Mouse (Mus musculus) T-cell, adult 66 days (primary cell): ENCODE measurements around the gene Rac2. TPM values are rescaled to one million over a fixed set of nuclear protein-coding genes. Genes with fewer than 3 reads are reported as not detected.

Experiments used
- total RNA-seq, 2 experiments: library from RNA; stranded (reverse); gene quantifications; 3 replicates in 1 of 2; 4 replicates in 1 of 2; pipeline ENCODE4 v1.2.4; 2023

Gene Rac2
- total RNA-seq = 100 to 1,000 TPM; 957 to 992 TPM

DNA sequence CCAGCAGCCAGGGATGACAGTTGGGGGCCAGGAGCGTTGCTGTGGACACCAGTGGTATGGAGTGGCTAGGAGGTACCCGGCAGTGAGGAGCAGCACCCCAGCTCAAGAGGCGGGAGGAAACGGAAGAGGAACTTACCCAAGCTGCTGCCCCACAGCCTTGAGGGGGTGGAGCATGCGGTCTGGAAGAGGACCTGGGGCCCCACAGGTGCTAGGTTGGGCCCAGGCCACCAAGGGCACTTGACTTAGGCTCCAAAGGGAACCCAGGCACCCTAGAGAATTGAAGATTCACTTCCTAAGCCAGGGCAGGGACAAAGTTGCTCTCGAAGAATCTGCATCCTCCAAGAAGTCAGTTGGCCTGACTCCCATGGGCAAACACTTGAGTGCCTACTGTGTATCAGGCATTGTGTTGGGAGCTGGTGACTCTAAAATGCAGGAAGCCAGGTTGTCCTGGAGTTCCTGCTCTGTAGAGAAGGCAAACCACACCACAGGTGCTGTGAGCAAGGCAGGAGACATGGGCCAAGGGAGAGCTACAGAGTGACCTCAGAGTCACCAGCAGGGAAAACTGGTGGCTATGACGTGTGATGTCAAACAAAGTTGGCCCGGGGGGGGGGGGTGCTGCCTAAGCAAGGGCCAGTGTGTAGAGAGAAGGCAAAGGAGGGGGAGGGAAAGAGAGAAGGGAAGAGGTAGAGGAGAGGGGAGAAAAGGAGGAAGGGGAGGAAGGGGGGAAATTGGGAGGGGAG is at the start of gene Rac2:
Gene Rac2, minus strand, starts transcription at position 126 of the 740 bp plus-strand sequence.

DNA sequence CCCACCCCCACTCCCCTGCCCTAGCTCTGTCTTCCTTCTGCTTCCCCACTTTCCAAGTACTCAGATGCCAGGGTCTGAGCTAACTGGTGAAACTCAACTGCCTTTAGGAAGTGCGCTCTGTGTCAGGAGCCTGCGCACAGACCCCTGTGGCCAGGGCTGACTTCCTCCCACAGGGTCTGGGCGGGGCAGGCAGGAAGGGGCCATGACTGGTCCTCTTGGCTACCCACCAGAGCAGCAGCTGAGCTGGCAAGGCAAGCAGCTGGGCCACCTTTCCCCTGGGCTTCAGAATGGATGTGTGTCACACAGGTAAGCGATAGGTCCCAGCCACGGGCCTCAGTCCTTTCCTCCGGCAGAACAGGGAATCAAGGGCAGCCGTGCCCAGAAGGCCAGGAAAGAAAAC is 24.3 kb upstream of the Rac2 start, which contains the start of gene Cyth4:
Gene Cyth4, plus strand, starts transcription at position 134 of the 400 bp plus-strand sequence.

GRCm38 (mm10) chr15:78544561-78545001 is 28.0 kb downstream of the Rac2 start, which contains the start of gene Sstr3:
Gene Sstr3, minus strand, starts transcription at chr15:78544685.

GRCm38 (mm10) chr15:78530671-78531450 is 41.7 kb downstream of the Rac2 start, which contains the start of gene C1qtnf6:
Gene C1qtnf6, minus strand, starts transcription at chr15:78531416.

Other genes starting within 250 kb of the Rac2 start
- 1 to 10 TPM; 2.5 to 5.4 TPM for gene Csf2rb, start 247.0 kb downstream of the Rac2 start, total RNA-seq
- not detected for gene Tex33, start 176.9 kb downstream of the Rac2 start, total RNA-seq
- gene Tst, start 166.9 kb downstream of the Rac2 start, total RNA-seq = 1 to 10 TPM in 1 of 2 experiments, under 1 TPM in 1; 0.86 to 1.4 TPM
- 10 to 100 TPM; 19.1 to 22.3 TPM for gene Mpst, start 166.4 kb downstream of the Rac2 start, total RNA-seq
- gene Kctd17, start 144.2 kb downstream of the Rac2 start, total RNA-seq = 10 to 100 TPM in 1 of 2 experiments, 1 to 10 TPM in 1; 8.6 to 14.5 TPM
- gene Tmprss6, start 104.1 kb downstream of the Rac2 start, total RNA-seq = not detected
- gene Il2rb, start 77.5 kb downstream of the Rac2 start, total RNA-seq = 100 to 1,000 TPM; 162 to 252 TPM
- gene C1qtnf6, start 41.4 kb downstream of the Rac2 start, total RNA-seq = 1 to 10 TPM; 1.3 to 2.0 TPM
- not detected for gene Sstr3, start 28.1 kb downstream of the Rac2 start, total RNA-seq
- 100 to 1,000 TPM; 177 to 202 TPM for gene Cyth4, start 24.3 kb upstream of the Rac2 start, total RNA-seq
- under 1 TPM; 0.15 to 0.86 TPM for gene Elfn2, start 146.0 kb upstream of the Rac2 start, total RNA-seq
- 100 to 1,000 TPM; 126 to 142 TPM for gene Mfng, start 200.7 kb upstream of the Rac2 start, total RNA-seq
- gene Card10, start 230.3 kb upstream of the Rac2 start, total RNA-seq = under 1 TPM; 0.44 to 0.67 TPM